Mouse (Mus musculus): Measurements from ENCODE around the gene Calr3.

DNA sequence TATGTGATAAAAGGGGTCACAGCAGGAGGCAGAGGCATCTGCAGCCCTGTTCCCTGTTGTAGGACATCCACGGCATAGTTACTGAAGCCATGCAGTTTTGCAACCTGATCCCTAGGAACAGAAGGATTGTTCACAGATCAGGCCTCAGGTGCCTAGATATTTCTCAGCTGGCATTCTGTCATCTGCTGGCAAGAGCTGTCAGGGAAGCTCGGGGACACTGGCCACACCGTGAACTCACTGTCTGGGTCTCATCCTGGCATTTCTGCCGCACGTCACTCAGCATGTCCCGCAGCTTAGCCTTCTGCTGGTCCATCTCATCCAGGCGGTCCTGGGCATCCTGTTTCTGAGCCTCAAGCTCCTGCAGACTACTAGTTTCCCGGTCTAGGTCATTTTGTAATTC is 63.0 kb downstream of the Calr3 start:
- TF ChIP-seq EP300 (IDR thresholded peaks at IDR 0.05; ENCODE audit: insufficient read depth, low read depth, low read length) (no peak), POLR2A (IDR thresholded peaks at IDR 0.05; ENCODE audit: insufficient read depth, low read depth, low read length) (no peak)
